Mouse (Mus musculus) frontal cortex, adult 2 months (tissue): ENCODE measurements around the gene Arid1b. TPM values are rescaled to one million over a fixed set of nuclear protein-coding genes. Genes with fewer than 3 reads are reported as not detected.
A peak's percentile ranks its signal among the peaks of the same experiment; 100 is the strongest.

Experiments used
- DNase-seq, 2 experiments: peaks; one replicate each; pipeline ENCODE4 v3.0.0; 2022; ENCODE audit warnings: low spot score in 1 of 2; ENCODE audit errors: extremely low spot score in 1 of 2
- polyA plus RNA-seq: library from polyadenylated mRNA; depleted of rRNA; stranded (reverse); fragments of >200 nt; gene quantifications from 2 replicates; pipeline ENCODE4 v1.2.3, GENCODE M21; 2012; rRNA removed

Gene Arid1b
- polyA plus RNA-seq, result 25.7 and 27.9 TPM in 2 replicates

DNA sequence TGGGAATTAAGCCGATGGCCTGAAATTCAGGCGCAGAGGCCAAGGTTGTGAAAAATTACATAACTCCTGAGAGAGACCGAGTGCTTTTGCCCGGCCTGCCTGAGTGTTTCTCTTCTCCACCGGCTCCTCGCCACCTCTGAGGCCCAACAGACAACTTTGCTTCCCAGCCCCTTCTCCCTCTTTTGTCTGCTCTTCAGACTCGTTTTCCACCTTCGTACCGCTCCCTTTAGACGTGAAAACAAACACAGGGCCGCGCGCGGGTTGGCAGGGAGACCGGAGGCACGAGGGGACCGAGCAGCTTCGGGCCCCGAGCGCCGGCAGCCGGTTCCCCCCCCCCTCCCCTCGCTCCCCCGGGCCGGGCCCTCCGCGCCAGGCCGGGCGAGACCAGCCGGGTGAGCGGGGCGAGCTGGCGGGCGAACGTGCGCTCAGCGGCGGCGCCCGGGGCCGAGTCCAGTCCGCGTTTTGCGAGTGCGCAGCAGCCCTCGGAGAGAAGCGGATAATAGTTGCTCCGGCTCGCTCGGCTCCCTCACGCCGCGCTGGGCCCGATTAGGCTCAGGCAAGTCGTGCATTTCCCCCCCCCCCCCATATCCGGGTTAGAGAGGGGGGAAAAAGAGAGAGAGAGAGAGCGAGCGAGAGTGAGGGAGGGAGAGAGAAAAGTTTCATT, at the start of gene Arid1b:
TSS of gene Arid1b (plus strand) at position 493 of the 664 bp plus-strand sequence.
- DNase-seq, result peak in 1 of 2 experiments; percentile 74

DNA sequence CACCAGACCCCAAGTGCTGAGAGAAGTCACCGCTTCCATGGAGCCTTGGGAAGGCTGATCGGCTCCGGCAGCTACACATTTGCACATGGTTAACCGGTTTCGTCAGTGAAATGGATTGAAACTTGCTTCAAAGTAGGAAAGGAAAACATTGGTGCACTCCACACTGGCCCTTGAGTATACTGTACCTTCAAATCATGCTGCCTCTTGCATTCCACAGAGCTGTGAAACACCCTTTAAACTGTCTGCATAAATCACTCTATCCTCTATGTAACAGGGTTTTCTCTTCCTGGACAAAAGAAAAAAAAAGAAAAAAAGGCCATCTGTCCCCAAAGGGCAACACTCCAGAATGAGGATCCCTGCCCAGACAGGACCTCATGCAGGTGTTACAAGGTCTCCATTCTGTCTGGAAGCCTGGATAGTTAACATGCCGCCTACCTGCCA, 48.8 kb upstream of the Arid1b start:
- no peak for DNase-seq

DNA sequence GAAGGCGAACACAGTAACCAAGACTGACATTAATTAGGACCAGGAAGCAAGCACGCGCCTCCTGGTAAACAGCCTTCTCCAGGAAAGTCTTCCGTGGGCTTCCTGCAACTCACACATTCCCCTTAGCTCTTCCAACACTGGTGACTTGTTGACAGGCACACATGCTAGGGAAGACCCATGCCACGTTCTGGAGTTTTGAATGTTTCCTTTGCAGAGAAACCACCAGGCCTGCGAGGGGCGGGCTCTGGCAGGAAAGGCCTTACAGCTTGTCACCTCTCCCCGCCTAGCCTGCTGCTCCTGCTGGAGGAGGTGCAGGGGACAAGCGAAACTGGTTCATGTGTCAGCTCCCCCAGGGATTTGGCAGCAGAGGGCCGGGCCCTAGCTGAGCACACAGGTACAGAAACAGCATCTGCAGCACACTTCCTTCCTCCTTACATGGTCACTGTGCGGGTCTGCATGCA, 48.2 kb upstream of the Arid1b start:
- no peak for DNase-seq

DNA sequence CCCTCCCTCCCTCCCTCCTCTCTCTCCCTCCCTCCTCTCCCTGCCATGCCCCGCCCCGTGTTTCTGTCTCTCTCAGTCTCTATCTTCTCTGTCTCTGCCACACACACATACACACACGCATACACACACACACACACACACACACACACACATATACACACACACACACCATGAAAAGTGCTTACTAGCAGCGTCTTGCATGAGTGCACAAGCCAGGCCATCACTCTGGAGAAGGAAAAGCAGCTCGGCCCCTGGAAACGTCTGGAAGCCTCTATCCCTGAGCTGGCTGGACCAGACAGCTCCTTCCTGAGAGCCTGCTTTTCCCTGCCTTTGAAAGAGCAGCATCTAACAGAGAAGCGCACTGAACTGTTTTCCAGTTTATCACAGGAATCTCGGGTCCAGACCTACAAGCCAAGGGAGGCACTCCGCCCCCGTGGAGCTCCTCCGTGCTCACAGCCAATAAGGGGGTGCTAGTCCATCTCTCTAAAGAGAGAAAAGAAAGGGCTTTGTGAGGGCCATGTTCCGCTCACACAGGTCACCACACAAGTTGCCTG, 47.6 kb upstream of the Arid1b start:
- DNase-seq, result no peak

DNA sequence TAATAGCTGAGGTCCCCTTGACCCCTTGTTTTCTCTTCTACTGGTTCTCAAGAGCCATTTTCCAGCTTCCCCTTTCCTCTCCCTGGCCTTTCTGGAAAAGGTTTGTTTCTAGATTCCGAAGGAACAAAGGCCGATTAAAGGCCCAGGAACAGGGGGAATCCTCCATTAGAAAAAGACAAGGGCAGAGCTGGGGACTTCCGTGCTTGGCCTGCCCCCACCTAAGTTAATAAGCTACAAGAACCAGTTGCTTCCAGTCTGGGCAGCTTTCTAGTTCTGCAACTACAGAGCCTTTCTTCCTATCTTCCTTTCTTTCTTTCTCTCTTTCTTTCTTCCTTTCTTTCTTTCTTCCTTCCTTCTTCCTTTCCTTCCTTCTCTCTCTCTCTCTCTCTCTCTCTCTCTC, 47.1 kb upstream of the Arid1b start:
- no peak for DNase-seq

DNA sequence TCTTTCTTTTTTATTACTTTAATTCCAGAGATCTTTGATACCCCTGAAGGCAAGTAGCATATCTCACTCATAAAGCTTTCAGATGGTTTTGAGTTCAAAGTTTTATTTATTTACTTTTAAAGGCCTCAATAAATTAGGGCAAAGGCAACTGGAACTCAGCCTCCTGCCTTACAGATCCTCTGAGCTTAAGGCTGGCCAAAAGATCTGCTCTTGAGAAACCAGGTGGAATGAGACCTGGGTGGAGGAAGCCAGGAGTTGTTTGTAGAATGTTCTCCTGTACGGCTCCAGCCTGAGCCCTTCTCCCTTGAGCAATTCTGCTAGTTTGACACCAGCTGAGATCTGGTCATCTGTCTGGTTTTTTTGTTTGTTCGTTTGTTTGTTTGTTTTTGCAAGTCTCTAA, 46.7 kb upstream of the Arid1b start:
- no peak for DNase-seq

DNA sequence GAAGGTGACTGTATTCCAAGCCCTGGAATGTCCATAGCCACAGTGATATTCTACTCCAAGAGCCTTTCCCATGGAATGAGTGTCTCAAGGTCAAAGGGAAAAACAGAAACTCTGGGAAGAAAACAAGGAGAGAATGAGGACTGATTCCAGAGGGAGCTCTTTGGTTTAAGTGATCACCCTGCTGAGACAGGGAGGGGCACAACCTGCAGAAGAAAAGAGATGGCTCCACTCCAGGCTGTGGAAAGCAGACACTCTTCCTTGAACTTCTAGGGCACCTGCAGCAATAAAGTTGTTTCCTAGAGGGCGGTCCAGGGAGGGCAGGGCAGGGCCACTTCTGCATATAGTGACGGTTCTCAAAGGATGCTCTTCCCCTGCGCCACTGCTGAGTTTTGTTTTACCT, 45.6 kb upstream of the Arid1b start:
- DNase-seq, result no peak

DNA sequence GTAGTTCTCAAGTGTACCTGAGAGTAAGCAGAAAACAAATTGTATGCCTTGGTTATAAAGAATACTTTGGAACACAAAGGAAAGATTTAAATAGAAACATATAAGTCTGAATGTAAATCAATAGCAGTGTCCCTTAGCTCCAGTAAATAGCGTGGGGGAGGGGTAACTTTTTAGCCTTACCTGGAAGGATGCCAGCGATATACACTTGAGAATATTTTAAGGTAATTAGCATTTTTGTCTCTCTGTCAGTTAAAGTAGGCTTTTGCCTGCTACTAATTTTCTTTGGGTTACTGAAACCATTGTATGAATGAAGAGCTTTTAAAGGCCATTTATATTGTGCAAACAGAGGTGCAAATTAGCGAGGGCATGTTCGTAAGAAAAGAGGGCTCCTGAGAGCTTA, 39.7 kb upstream of the Arid1b start:
- no peak for DNase-seq

DNA sequence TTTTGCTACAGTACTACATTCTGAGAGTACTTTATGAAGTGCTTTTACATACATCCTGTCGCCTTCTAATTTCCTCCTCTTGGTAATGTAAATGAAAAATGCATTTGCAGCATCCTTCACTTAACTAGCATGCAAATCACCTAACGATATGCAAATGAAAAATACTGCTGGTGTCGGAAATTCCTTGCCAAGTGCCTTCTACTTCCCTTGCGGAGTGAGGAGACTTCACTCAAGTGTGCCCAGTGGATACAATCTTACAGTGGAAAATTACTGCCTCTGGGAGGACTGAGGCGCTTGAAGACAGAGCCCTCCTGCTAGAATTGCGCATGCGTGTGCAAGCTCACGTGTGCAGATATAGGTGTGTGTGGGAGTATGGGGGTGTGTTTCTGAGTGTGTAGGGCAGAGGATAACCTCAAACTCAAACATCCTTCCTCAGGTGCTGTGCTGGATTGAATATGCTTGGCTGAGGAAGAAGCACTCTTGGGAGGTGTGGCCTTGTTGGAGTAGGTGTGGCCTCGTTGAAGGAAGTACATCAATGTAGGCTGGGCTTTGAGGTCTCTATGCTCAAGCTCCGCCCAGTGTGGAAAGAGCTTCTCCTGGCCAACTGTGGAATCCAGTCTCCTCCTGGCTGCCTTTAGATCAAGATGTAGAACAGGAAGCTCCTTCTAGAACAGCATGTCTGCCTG, 29.8 kb upstream of the Arid1b start:
- DNase-seq, result peak in 1 of 2 experiments; percentile 27

DNA sequence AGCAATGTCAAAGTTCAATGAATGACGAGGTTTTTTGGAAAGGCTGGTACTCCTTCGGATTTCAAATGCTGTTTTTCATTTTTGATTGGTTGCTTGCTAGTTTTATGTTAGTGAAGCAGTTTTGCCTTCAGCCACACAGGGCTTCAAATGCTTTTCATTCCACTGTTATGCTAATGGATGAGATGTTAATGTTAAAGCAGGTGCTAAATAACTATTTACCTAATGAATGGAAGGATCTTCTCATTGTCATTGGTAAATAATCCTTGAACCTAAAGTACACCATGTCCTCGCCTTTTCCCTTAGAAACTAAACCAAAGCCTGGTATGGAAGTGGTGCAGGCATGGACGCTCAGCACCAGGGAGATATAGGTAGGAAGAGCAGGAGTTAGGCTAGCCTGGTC, 26.9 kb upstream of the Arid1b start:
- DNase-seq, result no peak

DNA sequence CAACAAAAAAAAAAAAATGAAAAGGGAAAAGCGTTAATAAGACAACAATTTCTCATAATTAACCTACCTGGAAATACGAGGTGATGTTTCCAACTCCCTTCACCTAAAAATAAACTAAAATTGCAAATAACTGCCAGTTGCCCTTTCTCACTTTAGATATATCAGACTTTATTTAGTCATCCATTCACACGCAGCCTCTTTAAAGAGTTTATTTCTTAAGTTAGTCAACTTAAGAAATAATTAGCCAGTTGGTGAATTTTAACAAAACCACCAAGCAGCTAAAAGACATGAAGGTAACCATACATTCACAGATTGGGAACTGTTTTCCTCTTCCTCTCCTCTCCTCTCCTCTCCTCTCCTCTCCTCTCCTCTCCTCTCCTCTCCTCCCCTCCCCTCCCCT, 26.1 kb upstream of the Arid1b start:
- DNase-seq, result no peak

DNA sequence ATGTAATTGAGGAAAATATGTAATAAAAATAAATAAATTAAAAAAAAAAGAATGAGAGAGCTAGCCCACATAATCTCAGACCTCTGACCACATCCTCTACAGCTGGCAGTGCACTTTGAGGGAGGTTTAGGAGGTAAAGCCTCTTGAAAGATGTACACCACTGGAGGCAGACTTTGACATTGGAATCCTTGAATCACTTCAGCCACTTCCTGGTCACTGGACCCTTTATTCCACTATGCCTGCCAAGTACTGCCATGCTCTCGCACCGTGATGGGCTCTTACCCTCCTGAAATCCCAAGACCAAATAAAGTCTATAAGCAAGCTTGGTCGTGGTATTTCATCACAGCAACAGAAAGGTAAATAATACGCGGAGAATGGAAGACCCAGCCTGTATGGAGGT, 25.3 kb upstream of the Arid1b start:
- no peak for DNase-seq

DNA sequence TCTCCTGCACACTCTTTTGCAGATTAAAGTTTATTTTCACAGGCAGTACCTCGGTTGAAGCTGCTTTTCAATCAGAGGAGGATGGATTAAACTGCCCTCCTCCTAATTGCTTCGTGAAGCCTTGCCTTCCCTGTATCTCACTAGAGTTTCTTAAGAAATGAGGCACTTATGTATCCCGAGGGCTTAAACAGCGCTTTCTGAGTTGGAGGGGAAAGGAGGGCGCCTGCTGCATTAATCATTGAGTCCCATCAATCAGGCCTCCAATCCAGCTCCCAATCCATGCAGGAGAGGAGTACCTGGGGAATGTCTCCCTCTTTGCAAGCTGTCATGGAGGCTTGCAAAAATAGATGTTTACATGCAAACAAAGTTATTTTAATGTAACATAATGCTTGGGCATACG, 21.9 kb upstream of the Arid1b start:
- no peak for DNase-seq

DNA sequence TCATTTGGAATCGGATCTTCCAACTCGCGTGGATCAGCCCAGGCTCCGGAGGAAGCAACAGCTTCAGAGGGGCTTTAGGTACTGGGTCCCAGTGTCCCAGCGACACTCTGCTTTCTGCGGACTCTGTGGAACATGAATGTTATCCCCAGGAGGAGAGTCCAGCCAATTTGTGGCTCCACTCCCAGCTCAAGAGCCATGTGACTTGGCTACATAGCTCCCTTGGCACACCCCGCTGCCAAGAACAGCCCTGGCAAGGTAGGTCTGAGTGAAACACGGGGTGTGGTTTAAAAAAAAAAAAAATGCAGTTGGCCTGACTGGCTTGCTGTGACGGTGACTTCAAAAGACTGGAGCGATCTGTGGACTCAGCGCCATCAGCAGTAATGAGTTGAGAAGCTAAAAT, 19.4 kb upstream of the Arid1b start:
- peak in 1 of 2 experiments; percentile 41 for DNase-seq

DNA sequence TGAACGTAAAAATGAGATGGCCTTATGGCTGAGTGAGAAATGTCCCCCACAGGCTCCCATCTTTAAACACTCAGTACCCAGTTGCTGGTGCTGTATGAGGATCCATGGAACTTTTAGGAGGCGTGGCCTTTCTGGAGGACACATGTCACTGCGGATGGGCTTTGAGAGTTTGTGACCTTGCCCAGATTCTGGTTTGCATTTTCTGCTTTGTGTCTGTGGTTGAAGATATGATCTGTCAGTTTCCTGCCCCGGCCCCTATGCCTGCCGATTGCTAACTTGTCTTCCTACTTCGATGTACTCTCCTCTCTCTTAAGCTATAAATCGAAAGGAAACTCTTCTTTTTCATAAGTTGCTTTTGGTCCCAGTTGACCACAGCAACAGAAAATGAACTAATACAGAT, 14.0 kb upstream of the Arid1b start:
- DNase-seq, result no peak

DNA sequence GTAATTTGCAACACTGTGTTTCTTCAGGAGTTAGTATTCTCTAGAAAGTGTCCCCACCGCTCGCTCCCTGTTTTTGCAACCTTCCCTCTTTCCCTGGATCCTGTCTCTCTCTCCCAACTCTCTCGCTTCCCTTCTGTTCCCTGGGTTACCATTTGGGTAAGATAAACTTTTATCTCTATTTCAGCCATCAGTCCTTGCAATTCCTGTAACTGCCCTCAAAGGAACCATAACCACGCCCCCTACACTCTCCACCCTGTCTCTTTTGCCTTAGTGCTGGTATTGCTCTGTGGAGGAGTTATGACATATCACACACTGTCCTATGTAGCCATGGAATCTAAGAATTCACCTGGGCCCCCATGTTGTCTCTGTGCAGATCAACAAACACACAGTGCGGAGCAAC, 11.3 kb upstream of the Arid1b start:
- no peak for DNase-seq

DNA sequence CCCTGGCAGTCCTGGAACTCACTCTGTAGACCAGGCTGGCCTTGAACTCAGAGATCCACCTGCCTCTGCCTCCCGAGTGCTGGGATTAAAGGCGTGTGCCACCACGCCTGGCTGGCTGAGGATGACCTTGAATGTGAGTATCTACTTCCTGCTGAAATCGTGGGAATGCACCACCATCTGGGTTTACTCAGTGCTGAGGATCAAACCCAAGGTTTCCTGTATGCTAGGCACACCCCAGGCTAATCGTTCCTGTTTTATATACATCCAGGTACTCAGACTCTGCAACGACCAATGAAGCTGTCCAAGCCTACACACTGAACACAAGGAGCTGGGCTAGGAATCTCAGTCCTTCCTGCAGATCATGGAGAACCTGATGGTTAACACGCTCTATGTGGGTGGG, 9.4 kb upstream of the Arid1b start:
- DNase-seq, result no peak

DNA sequence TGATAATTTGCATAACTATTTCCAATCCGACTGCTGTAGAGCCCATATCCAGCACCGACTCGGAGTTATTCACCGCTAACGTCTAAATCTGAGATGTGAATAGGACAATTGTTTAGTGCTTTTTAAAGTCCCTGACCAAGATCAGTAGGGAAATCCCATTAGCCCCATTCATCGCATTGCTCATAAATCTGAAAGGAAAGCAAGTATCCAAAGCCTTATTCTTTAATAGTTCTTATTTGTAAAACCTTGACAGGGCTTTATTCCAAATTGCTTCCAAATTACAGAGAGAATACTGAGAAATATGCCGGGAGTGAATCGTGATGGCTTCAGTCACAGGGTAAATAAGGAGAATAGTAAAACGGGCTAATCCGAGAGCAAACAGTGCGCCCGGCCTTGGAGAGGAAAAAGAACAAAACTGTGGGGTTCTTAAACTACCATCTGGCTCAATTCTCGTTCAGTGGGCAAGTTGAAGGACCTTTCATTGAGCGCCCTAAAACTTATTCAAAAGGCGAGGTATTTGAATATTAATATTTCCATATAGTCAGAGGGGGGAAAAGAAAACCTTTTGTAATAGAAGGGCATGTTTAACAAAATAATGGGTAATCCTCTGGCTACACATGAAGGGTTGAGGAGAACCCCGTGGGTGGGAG, 3.1 kb upstream of the Arid1b start:
- no peak for DNase-seq

DNA sequence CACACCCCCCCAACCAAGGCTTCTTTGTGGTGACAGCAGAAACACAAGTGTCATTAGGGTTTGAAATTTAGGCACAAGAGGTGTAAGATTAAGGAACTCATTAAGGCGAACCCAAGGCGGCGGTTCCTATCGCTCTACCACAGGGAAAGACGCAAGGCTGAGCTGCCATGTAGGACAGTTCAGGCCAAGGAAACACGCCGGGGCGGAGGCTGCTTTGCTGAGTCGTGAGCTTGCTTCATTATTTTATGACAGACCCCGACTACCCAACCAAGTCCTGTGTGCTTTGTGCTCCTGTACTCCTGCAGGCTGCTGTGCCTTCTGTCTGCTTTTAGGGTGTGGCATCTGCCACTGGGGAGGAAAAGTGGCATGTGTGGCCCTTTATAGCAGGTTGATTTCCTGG, 2.5 kb upstream of the Arid1b start:
- no peak for DNase-seq

DNA sequence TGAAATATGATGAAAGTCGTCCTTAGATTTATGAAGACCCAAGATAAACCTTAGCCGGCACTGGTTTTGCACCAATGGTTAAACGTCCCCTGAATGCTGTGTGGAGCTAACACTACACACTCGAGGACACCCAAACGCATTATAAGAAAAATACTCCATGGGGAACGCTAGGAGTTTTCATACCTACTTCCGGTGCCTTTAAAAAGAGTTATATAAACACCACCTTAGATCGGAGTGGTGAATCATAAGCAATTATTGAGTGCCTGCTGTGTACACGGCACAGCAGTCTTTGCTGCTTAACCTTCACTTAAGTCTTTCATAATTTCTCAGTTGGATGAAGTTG, 664 bp upstream of the Arid1b start:
- no peak for DNase-seq

DNA sequence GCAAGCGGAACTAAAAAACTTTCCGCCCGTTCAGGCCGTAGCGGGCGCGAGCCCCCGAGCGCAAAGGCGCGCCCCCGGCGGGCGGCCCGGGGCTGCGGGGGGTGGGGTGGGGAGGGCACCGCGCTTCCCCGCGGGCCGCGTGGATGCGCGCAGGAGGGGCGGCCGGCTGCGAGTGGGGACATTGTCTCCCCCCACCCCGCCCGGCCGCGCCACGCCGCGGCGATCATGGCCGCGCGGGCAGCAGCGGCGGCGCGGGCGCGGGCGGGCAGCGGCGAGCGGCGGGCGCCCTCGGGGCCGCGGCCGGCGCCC, 326 bp downstream of the Arid1b start:
- DNase-seq, result no peak
